Mouse (Mus musculus) lung, postnatal 0 days (tissue): ENCODE measurements at regions not wholly inside any gene's neighbourhood (a gene's known extent, or its start where the extent isn't known, plus 50 kb on each side); places are given as distances from the start of the nearest gene placed in this dataset.

Experiments used
- CTCF ChIP-seq: IDR thresholded peaks from 2 replicates; pipeline ENCODE4 v1.5.1; 2016; ENCODE audit warnings: antibody characterized with exemption, mild to moderate bottlenecking
- EP300 ChIP-seq: IDR thresholded peaks from 2 replicates; pipeline ENCODE4 v1.6.1; 2016; ENCODE audit warnings: antibody characterized with exemption, mild to moderate bottlenecking, control low read depth

DNA sequence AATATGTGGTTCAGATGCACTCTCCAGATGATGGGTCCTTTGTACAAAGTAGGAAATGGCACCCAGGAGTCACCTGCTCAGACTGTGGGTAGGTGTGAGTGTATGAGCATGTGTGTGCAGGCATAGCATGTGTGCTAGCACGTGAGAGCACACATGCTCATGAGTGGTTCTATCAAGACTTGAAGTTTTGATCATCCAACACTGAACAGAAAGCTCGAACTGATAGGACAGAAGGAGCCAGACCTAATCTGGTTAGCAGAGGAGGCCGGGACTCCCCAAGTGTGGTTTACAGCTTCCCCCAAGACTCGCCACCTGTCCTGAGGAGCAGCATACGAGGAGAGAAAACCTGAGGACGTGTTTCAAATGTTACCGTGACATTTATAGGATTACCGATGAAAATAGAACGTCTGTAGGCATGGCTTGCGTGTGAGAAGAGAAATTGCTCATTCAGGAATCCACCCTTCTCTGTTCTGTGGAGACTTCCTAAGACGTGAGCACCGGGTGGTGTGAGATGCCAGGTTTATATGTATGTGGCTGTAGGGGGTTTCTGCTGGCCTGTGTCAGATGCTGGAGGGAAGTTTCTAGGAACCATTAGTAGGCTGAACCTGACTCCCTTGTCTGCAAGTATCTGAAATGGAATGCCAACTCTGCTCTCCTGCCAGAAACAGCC is 366.0 kb downstream of the Fut8 start:
- TF ChIP-seq CTCF (no peak), EP300 (no peak)
